Mouse (Mus musculus) forebrain, postnatal 0 days (tissue): ENCODE measurements around the gene Ints4. TPM values are rescaled to one million over a fixed set of nuclear protein-coding genes. Genes with fewer than 3 reads are reported as not detected.

Experiments used
- ATAC-seq: fragments of 200-750 bp; cut with Nextera tagmentation; 2 replicates; pipeline ENCODE4 v1.8.0; 2017; ENCODE audit warnings: mild to moderate bottlenecking, moderate library complexity
- DNase-seq: peaks from one replicate; pipeline ENCODE4 v3.0.0-alpha.2; 2015
- H3K27ac ChIP-seq: fragments of 300-500 bp; sonication (generic); 2 replicates; pipeline ENCODE4 v1.5.1; 2014; ENCODE audit warnings: low read depth, mild to moderate bottlenecking, antibody characterized with exemption, low read length, moderate library complexity, mixed read lengths
- H3K27me3 ChIP-seq: fragments of 300-500 bp; sonication (generic); 2 replicates; pipeline ENCODE4 v1.6.1; 2014; ENCODE audit warnings: mild to moderate bottlenecking, low read length, mixed read lengths; ENCODE audit not compliant: insufficient read depth
- H3K36me3 ChIP-seq: fragments of 300-500 bp; sonication (generic); 2 replicates; pipeline ENCODE4 v1.6.1; 2014; ENCODE audit warnings: mild to moderate bottlenecking, moderate library complexity; ENCODE audit not compliant: insufficient read depth
- H3K4me1 ChIP-seq: fragments of 300-500 bp; sonication (generic); 2 replicates; pipeline ENCODE4 v1.6.1; 2014; ENCODE audit warnings: antibody characterized with exemption; ENCODE audit not compliant: insufficient read depth
- H3K4me2 ChIP-seq: fragments of 300-500 bp; sonication (generic); 2 replicates; pipeline ENCODE4 v1.6.1; 2014; ENCODE audit warnings: low read depth, mild to moderate bottlenecking, moderate library complexity
- H3K4me3 ChIP-seq: fragments of 300-500 bp; sonication (generic); 2 replicates; pipeline ENCODE4 v1.5.1; 2014; ENCODE audit warnings: low read depth, low read length, mixed read lengths
- H3K9ac ChIP-seq: fragments of 300-500 bp; sonication (generic); 2 replicates; pipeline ENCODE4 v1.6.1; 2014; ENCODE audit warnings: mild to moderate bottlenecking
- H3K9me3 ChIP-seq: fragments of 300-500 bp; sonication (generic); 2 replicates; pipeline ENCODE4 v1.6.1; 2016; ENCODE audit warnings: low read length
- CTCF ChIP-seq: sonication (generic); IDR thresholded peaks from 2 replicates; pipeline ENCODE4 v1.5.1; 2016; ENCODE audit warnings: antibody characterized with exemption, control low read depth, low read depth
- WGBS: fragments of 180-500 bp; shearing (Covaris S2); extraction: QIAGEN DNeasy Blood & Tissue Kit; methylation state at CpG from one replicate; pipeline ENCODE4 v1.1.7; 2014; 5-methylcytosine and 5-hydroxymethylcytosine counted together
- polyA plus RNA-seq: library from polyadenylated mRNA; unstranded; fragments of >200 nt; fragmentation: Nextera tagmentation; extraction: Ambion mirVana; gene quantifications from 2 replicates; pipeline ENCODE4 v1.2.1, GENCODE M21; 2015
- total RNA-seq: library from RNA; depleted of rRNA; stranded (reverse); fragments of >200 nt; gene quantifications from 2 replicates; pipeline ENCODE4 v1.2.3, GENCODE M21; 2014

Gene Ints4
- total and polyA plus RNA-seq, 2 experiments from 2014 or later: 29.0 to 36.0 TPM

- Histone ChIP-seq H3K9me3 (no peaks in the 10 kb centered on the region), H3K4me2 (no peak overlapping the region), H3K27me3 (no peaks in the 10 kb centered on the region), H3K9ac (no peak overlapping the region), H3K36me3 (no peaks in the 10 kb centered on the region), H3K4me1 (no peaks in the 10 kb centered on the region), H3K27ac (no peak overlapping the region), H3K4me3 (no peak overlapping the region)
- TF ChIP-seq CTCF: no peak
- 74% methylated on average over 6 of the region's 6 CpGs for WGBS
- no peak for ATAC-seq
- no peak for DNase-seq
Measured at GRCm38 (mm10) chr7:97452196-97452595, 28.6 kb upstream of the Ints4 start.

DNA sequence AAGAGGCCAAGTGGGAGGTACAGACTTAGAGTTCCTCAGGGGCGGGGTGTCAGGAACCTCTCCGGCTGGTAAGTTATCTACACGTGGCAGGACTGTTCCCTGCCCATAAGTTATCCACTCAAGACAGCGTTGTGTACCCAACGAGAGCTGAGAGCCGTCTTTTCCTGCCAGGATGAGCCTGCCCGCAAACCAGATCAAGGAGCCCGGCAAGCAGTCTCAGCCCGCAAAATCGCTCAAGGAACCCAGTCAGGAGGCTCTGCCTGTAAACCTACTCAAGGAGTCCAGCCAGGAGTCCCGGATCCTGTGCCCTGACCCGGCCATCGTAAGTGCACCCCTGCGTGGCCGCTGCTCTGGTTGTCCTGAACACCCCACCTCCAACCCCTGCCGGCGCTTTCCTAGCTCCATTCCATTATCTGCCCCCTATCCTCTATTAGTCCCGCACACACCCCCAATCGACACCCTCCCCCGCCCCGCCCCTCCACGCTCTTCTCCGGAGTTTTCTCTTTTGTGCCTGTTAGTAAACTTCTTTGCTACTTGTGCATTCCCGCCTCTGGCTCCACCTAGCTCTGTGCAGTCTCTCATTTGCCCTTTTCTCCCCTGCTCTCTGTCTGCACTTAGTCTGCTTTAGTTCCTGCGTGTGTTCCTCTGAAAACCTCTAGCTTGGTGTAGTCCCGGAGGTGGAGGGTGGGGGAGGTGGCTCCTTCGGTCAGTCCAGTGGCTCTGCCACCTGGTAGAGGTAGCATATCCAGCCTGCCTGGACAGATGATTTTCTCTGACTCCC lies 27.4 kb upstream of the Ints4 start:
- ATAC-seq (peak; percentile 16; the same call in 1 of the 2 replicates), DNase-seq (no peak)
- 5% methylated on average over 27 of the region's 27 CpGs for WGBS
- Histone ChIP-seq H3K36me3 (no peaks in the 10 kb centered on the region), H3K4me1 (no peaks in the 10 kb centered on the region), H3K27ac (no peak overlapping the region), H3K9me3 (no peaks in the 10 kb centered on the region), H3K4me3 (peak overlapping the region; percentile 22), H3K4me2 (peak overlapping the region; percentile 47), H3K27me3 (no peaks in the 10 kb centered on the region), H3K9ac (no peak overlapping the region)
- no peak for TF ChIP-seq CTCF

DNA sequence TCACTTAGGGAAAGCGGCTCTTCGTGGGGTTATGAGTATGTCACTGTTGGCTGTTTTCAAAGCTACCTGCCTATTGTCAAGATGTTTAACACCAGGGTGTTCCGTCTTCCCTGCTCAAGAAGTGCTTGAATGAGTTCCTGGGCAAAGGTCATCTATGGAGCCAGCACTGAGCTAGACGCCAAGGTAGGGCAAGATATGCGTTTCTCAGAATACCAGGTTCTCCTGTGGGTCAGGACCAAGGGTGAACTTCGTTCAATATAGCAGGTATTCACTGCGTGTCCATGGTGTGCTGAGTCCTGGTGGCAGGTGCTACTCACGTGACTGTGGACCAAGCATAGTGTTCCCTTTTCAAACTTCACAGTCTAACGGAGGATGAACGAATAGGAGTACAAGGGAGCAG lies 26.0 kb upstream of the Ints4 start:
- Histone ChIP-seq H3K9me3 (no peaks in the 10 kb centered on the region), H3K4me2 (no peak overlapping the region), H3K4me3 (no peak overlapping the region), H3K27ac (no peak overlapping the region), H3K4me1 (no peaks in the 10 kb centered on the region), H3K27me3 (no peaks in the 10 kb centered on the region), H3K9ac (no peak overlapping the region), H3K36me3 (no peaks in the 10 kb centered on the region)
- no peak for TF ChIP-seq CTCF
- ATAC-seq: no peak
- WGBS: 97% methylated on average over 10 of the region's 10 CpGs
- DNase-seq: no peak

DNA sequence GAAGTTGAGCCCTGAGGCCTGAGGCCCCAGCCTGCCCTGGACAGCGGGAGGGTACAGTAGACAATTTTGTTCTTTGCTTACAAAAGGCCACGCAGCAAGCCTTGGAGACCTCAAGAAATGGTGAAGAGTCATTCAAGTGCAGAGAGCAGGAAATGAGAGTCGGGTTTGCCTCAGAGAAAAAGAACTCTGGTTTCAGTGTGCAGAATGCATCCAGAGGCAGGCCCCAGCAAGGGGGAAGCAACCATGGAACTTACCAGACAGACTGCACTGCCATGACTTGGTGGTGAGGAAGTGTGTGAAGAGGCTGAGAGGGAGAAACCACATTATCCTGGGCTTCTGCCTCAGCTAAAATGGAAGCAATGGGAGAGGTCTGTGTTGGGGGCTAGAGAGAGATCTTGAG lies 25.2 kb upstream of the Ints4 start:
- no peaks in the 10 kb centered on the region for H3K9me3 ChIP-seq
- DNase-seq (no peak), ATAC-seq (no peak)
- H3K27ac ChIP-seq: no peak overlapping the region
- no peak overlapping the region for H3K4me3 ChIP-seq
- TF ChIP-seq CTCF: no peak
- 84% methylated on average over 3 of the region's 3 CpGs for WGBS
- H3K4me2 ChIP-seq: no peak overlapping the region
- H3K4me1 ChIP-seq: no peaks in the 10 kb centered on the region
- no peaks in the 10 kb centered on the region for H3K36me3 ChIP-seq
- no peaks in the 10 kb centered on the region for H3K27me3 ChIP-seq
- no peak overlapping the region for H3K9ac ChIP-seq

- ATAC-seq (peak; percentile 69), DNase-seq (peak; percentile 70)
- Histone ChIP-seq H3K9me3 (no peaks in the 10 kb centered on the region), H3K36me3 (no peaks in the 10 kb centered on the region), H3K27ac (no peak overlapping the region), H3K4me1 (no peaks in the 10 kb centered on the region), H3K27me3 (no peaks in the 10 kb centered on the region), H3K4me2 (no peak overlapping the region), H3K9ac (no peak overlapping the region), H3K4me3 (no peak overlapping the region)
- TF ChIP-seq CTCF: no peak
- 66% methylated on average over 5 of the region's 5 CpGs for WGBS
Measured at GRCm38 (mm10) chr7:97473001-97473400, 7.8 kb upstream of the Ints4 start.

GRCm38 (mm10) chr7:97479349-97479748 lies 1.4 kb upstream of the Ints4 start:
- H3K27me3 ChIP-seq: no peaks in the 10 kb centered on the region
- no peak overlapping the region for H3K27ac ChIP-seq
- no peak for TF ChIP-seq CTCF
- no peaks in the 10 kb centered on the region for H3K9me3 ChIP-seq
- no peak overlapping the region for H3K4me3 ChIP-seq
- DNase-seq (no peak), ATAC-seq (no peak)
- 0 out of 2 replicates have a peak, but pooled peaks cover 7% of the 10 kb centered on the region for H3K4me1 ChIP-seq
- 54% methylated on average over 3 of the region's 3 CpGs for WGBS
- H3K9ac ChIP-seq: no peak overlapping the region
- no peak overlapping the region for H3K4me2 ChIP-seq
- no peaks in the 10 kb centered on the region for H3K36me3 ChIP-seq

DNA sequence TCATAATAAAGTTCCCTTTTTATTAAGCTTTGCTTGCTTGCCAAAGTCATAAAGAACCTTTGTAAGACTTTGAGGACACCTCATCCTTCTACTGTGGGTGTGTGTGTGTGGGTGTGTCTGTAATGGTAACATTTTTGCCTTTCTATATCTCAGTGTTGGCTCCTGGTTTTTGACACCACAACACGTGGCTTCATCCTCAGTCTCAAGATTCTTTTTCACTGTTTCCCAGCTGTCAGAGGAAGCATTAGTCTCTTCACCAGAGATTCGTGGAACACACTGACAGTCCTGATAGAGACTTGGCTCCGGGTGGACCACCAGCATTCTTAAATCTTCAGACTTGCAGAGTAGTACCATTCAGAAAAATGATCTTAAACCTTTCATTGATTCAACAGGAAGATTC lies 466 bp upstream of the Ints4 start:
- Histone ChIP-seq H3K27me3 (no peaks in the 10 kb centered on the region), H3K4me3 (peak overlapping the region; percentile 78; the same call in 1 of the 2 replicates), H3K9ac (no peak overlapping the region), H3K36me3 (no peaks in the 10 kb centered on the region), H3K4me2 (peak overlapping the region; percentile 72), H3K9me3 (no peaks in the 10 kb centered on the region), H3K4me1 (0 out of 2 replicates have a peak, but pooled peaks cover 7% of the 10 kb centered on the region), H3K27ac (no peak overlapping the region)
- DNase-seq (no peak), ATAC-seq (no peak)
- WGBS: 22% methylated on average over 3 of the region's 3 CpGs
- no peak for TF ChIP-seq CTCF
